Mouse (Mus musculus) embryonic facial prominence, embryonic 12.5 days (tissue): Measurements from ENCODE around the gene Gcm1. TPM values are rescaled to one million over a fixed set of nuclear protein-coding genes. Genes with fewer than 3 reads are reported as not detected.
A peak's percentile ranks its signal among the peaks of the same experiment; 100 is the strongest.

Source experiments
- ATAC-seq: fragments of 200-750 bp; cut with Nextera tagmentation; 2 replicates; pipeline ENCODE4 v1.8.0; 2017; ENCODE audit not compliant: insufficient number of reproducible peaks, insufficient read depth, low FRiP score, low TSS enrichment
- H3K27ac ChIP-seq: fragments of 300-500 bp; sonication (generic); 2 replicates; pipeline ENCODE4 v1.5.1; 2016; ENCODE audit warnings: mild to moderate bottlenecking
- H3K27me3 ChIP-seq: fragments of 300-500 bp; sonication (generic); 2 replicates; pipeline ENCODE4 v1.6.1; 2016; ENCODE audit warnings: mild to moderate bottlenecking, moderate library complexity
- H3K36me3 ChIP-seq: fragments of 300-500 bp; sonication (generic); 2 replicates; pipeline ENCODE4 v1.6.1; 2016; ENCODE audit warnings: mild to moderate bottlenecking
- H3K4me1 ChIP-seq: fragments of 300-500 bp; sonication (generic); 2 replicates; pipeline ENCODE4 v1.6.1; 2016
- H3K4me2 ChIP-seq: fragments of 300-500 bp; sonication (generic); replicated peaks from 2 replicates; pipeline ENCODE4 v1.6.1; 2016; ENCODE audit warnings: mild to moderate bottlenecking, moderate library complexity
- H3K4me3 ChIP-seq: fragments of 300-500 bp; sonication (generic); 2 replicates; pipeline ENCODE4 v1.5.1; 2016; ENCODE audit warnings: mild to moderate bottlenecking
- H3K9ac ChIP-seq: fragments of 300-500 bp; sonication (generic); 2 replicates; pipeline ENCODE4 v1.6.1; 2016; ENCODE audit warnings: mild to moderate bottlenecking, moderate library complexity
- H3K9me3 ChIP-seq: fragments of 300-500 bp; sonication (generic); 2 replicates; pipeline ENCODE4 v1.6.1; 2016; ENCODE audit warnings: mild to moderate bottlenecking, moderate library complexity
- WGBS: fragments of 180-500 bp; shearing (Covaris S2); methylation state at CpG from one replicate; pipeline ENCODE4 v1.1.7; 2016; 5-methylcytosine and 5-hydroxymethylcytosine counted together
- polyA plus RNA-seq: library from polyadenylated mRNA; unstranded; fragments of >200 nt; fragmentation: Nextera tagmentation; extraction: Ambion mirVana; gene quantifications from 2 replicates; pipeline ENCODE4 v1.2.1, GENCODE M21; 2016

The Gcm1 gene
- polyA plus RNA-seq, 1 experiment from 2014 or later: 0.18 TPM

DNA sequence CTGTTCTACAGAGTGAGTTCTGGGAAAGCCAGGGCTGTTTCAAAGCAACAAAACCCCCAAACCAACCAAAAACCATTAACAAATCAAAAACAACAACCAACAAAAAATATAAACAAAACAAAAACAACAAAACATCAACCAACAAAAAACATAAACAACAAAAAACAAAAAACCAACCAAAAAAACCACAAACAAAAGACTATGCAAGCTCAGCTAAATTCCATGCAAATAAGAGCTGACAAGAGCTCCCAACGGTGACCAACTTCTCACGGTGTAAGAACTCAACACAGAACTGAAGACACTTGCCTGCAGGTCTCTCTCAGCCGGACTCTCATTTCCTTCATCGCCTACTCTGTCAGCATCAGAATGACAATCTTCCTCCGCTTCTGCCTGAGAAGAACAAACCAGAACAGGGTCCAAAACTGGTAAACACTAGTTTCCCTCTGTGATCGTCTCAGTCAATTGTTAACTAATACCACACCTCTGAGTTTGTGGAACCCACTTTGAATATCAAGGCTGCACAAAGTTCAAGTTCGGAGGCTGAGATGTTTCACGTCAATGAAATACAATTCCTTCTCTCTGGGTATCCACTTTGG is 52.3 kb downstream of the Gcm1 start:
- Histone ChIP-seq H3K4me3 (no peak overlapping the region), H3K27ac (no peak overlapping the region)
- WGBS: 85% methylated on average over 8 of the region's 8 CpGs

DNA sequence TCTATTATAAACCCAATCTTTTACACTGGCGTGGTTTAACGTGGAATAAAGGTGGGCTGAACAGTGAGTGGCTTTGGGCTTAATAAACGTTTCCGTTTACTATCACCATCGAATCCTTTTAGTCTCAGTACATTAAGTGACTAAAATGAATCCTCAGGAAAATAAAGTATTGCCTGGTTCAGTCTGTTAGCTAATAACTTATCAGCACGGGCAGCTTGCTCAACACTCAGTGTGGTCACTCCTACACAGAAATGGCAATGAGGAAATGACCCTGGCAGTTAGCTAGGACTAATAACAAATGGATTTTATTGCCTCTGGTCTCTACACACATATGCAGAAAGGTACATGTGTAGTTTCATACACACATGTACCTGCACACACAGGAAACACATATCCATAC is 53.2 kb downstream of the Gcm1 start:
- H3K4me1 ChIP-seq: peaks cover 14% of the 10 kb centered on the region
- H3K9ac ChIP-seq: no peak overlapping the region
- WGBS: 93% methylated on average over 6 of the region's 6 CpGs
- H3K36me3 ChIP-seq: 0 out of 2 replicates have a peak, but pooled peaks cover 16% of the 10 kb centered on the region
- ATAC-seq: no peak
- H3K4me2 ChIP-seq: no peak overlapping the region
- no peak overlapping the region for H3K27ac ChIP-seq
- H3K4me3 ChIP-seq: no peak overlapping the region
- H3K27me3 ChIP-seq: no peaks in the 10 kb centered on the region
- no peaks in the 10 kb centered on the region for H3K9me3 ChIP-seq

More for the DNA sequence above, 52.3 kb downstream of the Gcm1 start:
- Histone ChIP-seq H3K9ac (no peak overlapping the region), H3K36me3 (peaks cover 17% of the 10 kb centered on the region; the same call in 1 of the 2 replicates), H3K4me1 (peaks cover 8% of the 10 kb centered on the region), H3K4me2 (no peak overlapping the region), H3K27me3 (no peaks in the 10 kb centered on the region), H3K9me3 (no peaks in the 10 kb centered on the region)
- no peak for ATAC-seq

DNA sequence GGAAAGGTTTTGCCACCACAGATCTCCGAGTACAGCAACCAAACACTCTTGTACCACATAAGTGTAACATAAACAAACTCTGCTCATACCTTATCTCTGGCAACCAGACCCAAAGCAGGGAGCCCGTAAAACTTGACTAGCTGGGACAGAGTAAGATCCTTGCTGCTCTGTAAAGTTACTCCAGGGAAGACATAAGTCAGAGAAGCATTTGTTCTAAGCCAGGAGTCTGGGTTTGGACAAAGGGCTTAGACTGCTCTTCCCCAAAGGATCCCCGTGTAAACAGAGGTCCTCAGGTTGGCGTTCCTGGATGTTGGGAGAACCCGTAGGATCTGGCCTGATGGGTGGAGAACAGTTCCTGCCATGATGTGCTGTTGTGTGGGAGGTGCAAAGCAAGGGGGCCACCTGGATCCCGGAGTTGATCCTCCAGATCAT is 53.8 kb downstream of the Gcm1 start:
- ATAC-seq: no peak
- 85% methylated on average over 6 of the region's 6 CpGs for WGBS
- Histone ChIP-seq H3K4me1 (peaks cover 14% of the 10 kb centered on the region), H3K4me3 (no peak overlapping the region), H3K27ac (no peak overlapping the region), H3K9me3 (no peaks in the 10 kb centered on the region), H3K36me3 (0 out of 2 replicates have a peak, but pooled peaks cover 16% of the 10 kb centered on the region), H3K9ac (no peak overlapping the region), H3K27me3 (no peaks in the 10 kb centered on the region), H3K4me2 (no peak overlapping the region)

DNA sequence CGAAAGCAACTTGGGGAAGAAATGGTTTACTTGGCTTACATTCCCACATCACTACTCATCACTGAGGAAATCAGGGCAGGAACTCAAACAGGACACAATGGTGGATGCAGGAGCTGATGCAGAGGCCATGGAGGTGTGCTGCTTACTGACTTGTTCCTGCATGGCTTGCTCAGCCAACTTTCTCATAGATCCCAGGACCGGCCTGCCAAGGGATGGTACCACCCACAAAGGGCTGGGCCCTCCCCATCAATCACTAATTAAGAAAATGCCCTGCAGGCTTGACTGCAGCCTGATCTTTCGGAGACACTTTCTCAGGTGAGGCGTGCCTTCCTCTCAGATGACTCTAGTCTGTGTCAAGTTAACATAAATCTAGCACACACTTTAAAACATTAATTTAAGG is 55.1 kb downstream of the Gcm1 start:
- WGBS: 66% methylated on average over 4 of the region's 4 CpGs
- Histone ChIP-seq H3K36me3 (0 out of 2 replicates have a peak, but pooled peaks cover 9% of the 10 kb centered on the region), H3K27me3 (no peaks in the 10 kb centered on the region), H3K4me3 (no peak overlapping the region), H3K9ac (no peak overlapping the region), H3K4me1 (peaks cover 14% of the 10 kb centered on the region), H3K4me2 (no peak overlapping the region; the same call in 1 of the 2 replicates), H3K27ac (no peak overlapping the region), H3K9me3 (no peaks in the 10 kb centered on the region)
- ATAC-seq: no peak

DNA sequence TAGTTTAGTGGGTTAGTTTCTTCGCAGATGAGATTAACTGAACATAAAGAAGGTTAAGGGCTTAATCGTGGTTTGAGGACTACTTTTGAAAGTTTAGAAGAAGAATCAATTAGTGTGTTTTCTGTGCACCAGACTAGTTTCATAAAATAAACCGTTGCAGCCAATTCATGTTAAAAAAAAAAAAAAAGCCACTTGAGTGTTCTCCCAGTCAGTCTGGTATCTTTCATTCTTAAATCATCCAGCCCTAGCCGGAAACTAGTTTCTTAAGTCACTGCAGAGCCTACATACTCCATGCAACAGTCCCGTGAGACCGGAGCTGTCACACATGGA is 55.8 kb downstream of the Gcm1 start:
- H3K36me3 ChIP-seq: 0 out of 2 replicates have a peak, but pooled peaks cover 6% of the 10 kb centered on the region
- peak overlapping the region; percentile 80 for H3K4me2 ChIP-seq
- WGBS: 24% methylated on average over 6 of the region's 6 CpGs
- no peak for ATAC-seq
- peak overlapping the region; percentile 93; the same call in 1 of the 2 replicates for H3K27ac ChIP-seq
- no peaks in the 10 kb centered on the region for H3K27me3 ChIP-seq
- peak overlapping the region; percentile 82 for H3K9ac ChIP-seq
- peaks cover 14% of the 10 kb centered on the region for H3K4me1 ChIP-seq
- H3K9me3 ChIP-seq: no peaks in the 10 kb centered on the region
- peak overlapping the region; percentile 78 for H3K4me3 ChIP-seq

DNA sequence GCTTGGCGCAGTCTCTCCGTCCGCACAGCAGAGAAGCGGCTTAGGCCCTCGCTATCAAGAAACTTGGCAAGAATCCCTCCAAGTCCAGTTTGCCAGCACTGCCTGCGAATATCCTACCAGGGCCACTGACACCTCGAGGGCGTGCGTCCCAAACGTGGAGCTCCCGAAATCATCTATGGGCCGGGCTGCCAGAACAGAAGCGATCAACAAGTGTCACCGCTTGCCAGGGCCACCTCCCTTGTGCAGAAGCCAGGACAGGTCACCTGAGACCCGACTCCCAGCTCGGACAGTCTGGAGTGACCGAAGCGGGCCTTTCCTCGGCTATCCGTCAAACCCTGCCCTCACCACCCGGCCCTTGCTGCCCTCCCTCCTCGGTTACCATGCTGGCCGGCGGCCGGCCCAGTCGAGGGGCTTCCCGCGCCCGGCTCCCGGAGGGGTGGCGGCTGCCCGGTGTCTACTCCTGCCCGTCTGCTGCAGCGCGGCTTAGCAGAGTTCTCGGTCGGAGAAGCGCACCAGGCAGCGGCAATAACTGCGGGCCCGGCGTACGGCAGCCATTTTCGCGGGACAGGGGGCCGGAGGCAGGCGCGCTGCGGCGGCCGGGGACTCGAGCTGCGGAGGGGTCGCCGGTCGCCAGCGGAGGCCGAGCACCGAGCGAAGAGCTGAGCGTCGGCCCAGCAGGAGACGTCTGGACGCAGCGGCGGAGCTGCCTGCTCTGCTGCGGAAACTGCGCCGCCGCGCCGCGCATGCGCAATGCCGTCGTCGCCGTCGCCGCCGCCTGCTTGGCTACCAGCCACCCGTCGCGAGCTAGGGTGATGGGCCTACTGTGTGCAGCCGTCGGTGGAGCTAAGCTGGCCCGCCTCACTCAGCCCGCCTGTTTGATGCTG is 56.4 kb downstream of the Gcm1 start:
- Histone ChIP-seq H3K4me2 (peak overlapping the region; percentile 80), H3K27me3 (no peaks in the 10 kb centered on the region), H3K9me3 (no peaks in the 10 kb centered on the region), H3K27ac (peak overlapping the region; percentile 93), H3K4me3 (peak overlapping the region; percentile 78), H3K4me1 (peaks cover 14% of the 10 kb centered on the region), H3K9ac (peak overlapping the region; percentile 82), H3K36me3 (0 out of 2 replicates have a peak, but pooled peaks cover 6% of the 10 kb centered on the region)
- under 1% methylated on average over 88 of the region's 88 CpGs for WGBS
- ATAC-seq: peak; percentile 81

DNA sequence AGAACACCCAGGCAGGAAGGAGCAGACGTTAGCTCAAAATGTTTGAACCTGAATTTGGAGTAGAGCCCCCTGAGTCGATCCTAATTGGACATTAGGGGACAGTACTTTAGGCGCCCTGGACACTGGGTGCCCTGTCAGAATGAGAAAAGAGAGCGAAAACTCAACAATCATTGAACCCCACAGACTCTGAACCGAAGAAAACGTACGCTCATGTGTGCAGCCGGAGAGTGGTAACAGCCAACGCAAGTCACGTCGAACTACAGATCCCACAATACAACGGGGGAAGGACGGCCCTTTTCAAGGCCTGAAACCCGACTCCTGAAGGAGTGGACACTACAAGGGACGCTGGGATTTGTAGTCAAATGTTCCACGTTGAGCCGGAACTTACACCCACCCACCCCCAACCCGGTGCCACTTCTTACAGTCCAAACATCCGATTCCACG is 57.1 kb downstream of the Gcm1 start, which contains the start of the genes Fbxo9 and Ick:
Gene Fbxo9 (minus strand): TSS at position 270 of the 444 bp plus-strand sequence.
Gene Ick (plus strand): TSS at position 397 of the 444 bp plus-strand sequence.
- Histone ChIP-seq H3K4me1 (peaks cover 14% of the 10 kb centered on the region), H3K27ac (peak within 1 kb of the TSS; percentile 93), H3K27me3 (no peaks in the 10 kb centered on the region), H3K36me3 (0 out of 2 replicates have a peak, but pooled peaks cover 6% of the 10 kb centered on the region), H3K9me3 (no peaks in the 10 kb centered on the region), H3K4me2 (peak within 1 kb of the TSS; percentile 80), H3K9ac (peak within 1 kb of the TSS; percentile 82), H3K4me3 (peak within 1 kb of the TSS; percentile 78)
- 0% methylated on average over 20 of the region's 20 CpGs for WGBS
- ATAC-seq: peak; percentile 90

DNA sequence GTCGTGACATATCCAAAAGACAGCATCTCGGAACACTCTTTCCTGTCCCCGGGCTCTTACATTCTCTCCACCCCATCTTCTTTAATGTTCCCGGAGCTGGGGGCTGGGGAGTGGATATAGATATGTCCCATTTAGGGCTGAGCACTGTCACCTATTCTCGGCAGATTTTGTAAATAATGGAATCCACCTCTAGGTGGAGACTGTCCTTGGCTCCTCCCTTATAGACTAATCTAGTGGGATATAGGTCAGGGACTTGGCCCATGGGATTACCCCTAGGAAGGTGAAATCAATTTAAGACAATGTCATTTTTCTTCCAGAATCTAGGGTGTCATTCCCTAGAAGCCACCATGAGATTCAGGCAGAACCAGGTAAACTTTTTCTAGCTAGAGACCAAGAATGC is 57.9 kb downstream of the Gcm1 start:
- no peaks in the 10 kb centered on the region for H3K36me3 ChIP-seq
- H3K4me2 ChIP-seq: peak overlapping the region; percentile 80
- peak overlapping the region; percentile 78 for H3K4me3 ChIP-seq
- no peaks in the 10 kb centered on the region for H3K9me3 ChIP-seq
- peaks cover 22% of the 10 kb centered on the region for H3K4me1 ChIP-seq
- H3K27me3 ChIP-seq: no peaks in the 10 kb centered on the region
- no peak overlapping the region for H3K27ac ChIP-seq
- no peak for ATAC-seq
- no peak overlapping the region for H3K9ac ChIP-seq
- WGBS: 46% methylated on average over 5 of the region's 5 CpGs

DNA sequence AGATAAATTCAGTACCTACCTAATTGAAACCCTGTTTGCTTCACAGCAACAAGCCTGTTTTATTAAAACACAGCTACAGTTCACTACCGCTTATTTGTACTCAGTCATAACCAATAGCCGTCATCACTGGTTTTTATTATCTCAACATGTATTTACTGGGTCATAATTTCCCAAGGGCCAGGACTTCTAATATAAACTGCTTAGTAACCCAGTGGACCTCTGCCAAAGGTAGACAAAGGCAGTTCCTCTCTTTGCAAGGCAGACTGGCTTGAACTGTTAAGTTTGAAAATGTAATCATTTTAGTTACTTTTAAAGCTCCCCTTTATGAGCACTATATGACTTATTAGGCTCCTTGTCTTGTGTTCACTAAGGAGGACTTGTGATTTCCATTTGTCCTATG is 59.7 kb downstream of the Gcm1 start:
- Histone ChIP-seq H3K4me2 (no peak overlapping the region), H3K27me3 (no peaks in the 10 kb centered on the region), H3K4me3 (no peak overlapping the region), H3K9ac (no peak overlapping the region), H3K9me3 (no peaks in the 10 kb centered on the region), H3K27ac (no peak overlapping the region), H3K4me1 (peaks cover 31% of the 10 kb centered on the region), H3K36me3 (no peaks in the 10 kb centered on the region)
- WGBS: 92% methylated on average over 2 of the region's 2 CpGs
- ATAC-seq: no peak

DNA sequence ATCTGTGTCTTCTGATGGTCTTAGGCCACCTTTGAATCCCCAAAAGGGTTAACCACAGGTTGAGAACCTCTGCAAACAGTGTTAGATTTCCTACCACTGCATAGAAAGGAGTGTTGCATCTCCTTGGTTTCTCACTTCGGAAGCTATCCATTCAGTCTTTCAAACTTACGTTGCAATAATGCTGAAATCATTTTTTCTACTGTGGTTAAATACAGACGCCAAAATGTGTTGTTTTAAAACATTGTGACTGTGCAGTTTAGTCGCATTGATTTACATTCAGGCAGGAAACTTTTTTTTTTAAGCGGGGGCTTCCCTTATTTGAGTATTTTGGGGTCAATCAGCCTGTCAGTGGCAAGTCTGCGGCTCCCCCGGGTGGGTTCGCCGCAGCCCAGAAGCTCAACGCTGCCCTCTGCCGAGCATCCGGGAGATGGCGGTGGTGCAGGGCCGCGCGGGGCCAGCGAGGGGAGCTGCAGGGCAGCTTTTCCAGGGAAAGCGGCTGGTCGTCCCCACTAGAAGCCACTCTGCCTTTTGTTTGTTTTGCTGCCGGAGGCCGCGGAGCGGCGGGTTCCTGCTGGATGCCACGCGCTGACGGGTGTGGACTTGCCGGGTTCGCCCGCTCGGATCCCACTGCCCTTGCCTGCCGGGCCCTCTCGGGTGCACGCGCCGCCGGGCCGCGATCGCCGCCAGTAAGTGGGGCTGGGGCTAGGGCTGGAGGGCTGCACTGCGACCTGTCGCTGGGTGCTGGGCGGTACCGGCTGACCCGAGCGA is 61.2 kb downstream of the Gcm1 start:
- peak; percentile 70 for ATAC-seq
- H3K27me3 ChIP-seq: no peaks in the 10 kb centered on the region
- peak overlapping the region; percentile 95 for H3K9ac ChIP-seq
- 2% methylated on average over 47 of the region's 47 CpGs for WGBS
- peak overlapping the region; percentile 89 for H3K27ac ChIP-seq
- H3K4me3 ChIP-seq: peak overlapping the region; percentile 87
- H3K36me3 ChIP-seq: no peaks in the 10 kb centered on the region
- H3K9me3 ChIP-seq: no peaks in the 10 kb centered on the region
- H3K4me2 ChIP-seq: peak overlapping the region; percentile 64
- peaks cover 24% of the 10 kb centered on the region for H3K4me1 ChIP-seq

DNA sequence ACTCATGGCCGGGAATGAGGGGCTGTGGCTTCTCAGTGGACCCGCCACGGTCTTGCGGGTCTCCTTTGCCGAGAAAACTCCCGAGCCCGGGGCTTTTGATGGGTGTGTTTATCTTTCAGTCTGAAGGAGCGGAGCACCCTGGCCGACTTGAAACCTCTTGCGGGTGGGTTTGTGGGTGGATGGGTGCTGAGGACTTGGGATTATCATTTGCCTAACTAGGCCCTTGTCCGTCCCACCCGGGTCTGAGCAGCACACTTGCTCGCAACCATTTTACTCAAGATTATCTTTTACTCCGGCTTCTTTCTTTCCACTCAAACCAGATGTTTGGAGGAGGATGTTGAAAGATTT is 61.8 kb downstream of the Gcm1 start:
- no peaks in the 10 kb centered on the region for H3K27me3 ChIP-seq
- H3K4me2 ChIP-seq: peak overlapping the region; percentile 64
- H3K4me3 ChIP-seq: peak overlapping the region; percentile 87
- 0 out of 2 replicates have a peak, but pooled peaks cover 4% of the 10 kb centered on the region for H3K36me3 ChIP-seq
- H3K27ac ChIP-seq: peak overlapping the region; percentile 89
- no peaks in the 10 kb centered on the region for H3K9me3 ChIP-seq
- H3K9ac ChIP-seq: peak overlapping the region; percentile 95
- peaks cover 24% of the 10 kb centered on the region for H3K4me1 ChIP-seq
- 1% methylated on average over 14 of the region's 14 CpGs for WGBS
- ATAC-seq: no peak
